Mouse (Mus musculus) layer of hippocampus, postnatal 25 days (tissue): ENCODE measurements at regions not wholly inside any gene's neighbourhood (a gene's known extent, or its start where the extent isn't known, plus 50 kb on each side); places are given as distances from the start of the nearest gene placed in this dataset.

ENCODE experiments used
- DNase-seq, 2 experiments: peaks; one replicate each; pipeline ENCODE4 v3.0.0; 2022; ENCODE audit warnings: mixed read lengths in 2 of 2, low spot score in 1 of 2; ENCODE audit errors: extremely low spot score in 1 of 2

DNA sequence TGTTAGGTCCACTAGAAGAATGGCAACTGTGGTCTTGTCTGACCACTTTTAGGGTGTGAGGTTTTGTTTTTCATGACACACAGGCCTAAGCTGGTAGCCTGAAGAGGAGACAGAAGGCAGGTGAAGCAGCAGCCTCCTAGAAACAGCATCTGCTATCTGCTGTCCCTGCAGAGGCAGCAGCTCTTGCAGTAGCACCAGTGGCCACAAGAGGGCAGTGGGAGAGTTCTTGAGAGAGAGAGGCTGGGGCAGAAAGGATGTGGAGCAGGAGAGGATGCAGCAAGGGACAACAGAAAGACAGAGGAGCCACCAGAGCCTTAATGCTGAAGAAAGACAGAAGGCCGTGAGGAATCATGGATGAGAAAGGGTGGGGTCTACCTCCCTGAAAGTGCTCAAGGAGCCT is 88.1 kb upstream of the Usp51 start:
- peak; percentile 62 to 88 for DNase-seq

DNA sequence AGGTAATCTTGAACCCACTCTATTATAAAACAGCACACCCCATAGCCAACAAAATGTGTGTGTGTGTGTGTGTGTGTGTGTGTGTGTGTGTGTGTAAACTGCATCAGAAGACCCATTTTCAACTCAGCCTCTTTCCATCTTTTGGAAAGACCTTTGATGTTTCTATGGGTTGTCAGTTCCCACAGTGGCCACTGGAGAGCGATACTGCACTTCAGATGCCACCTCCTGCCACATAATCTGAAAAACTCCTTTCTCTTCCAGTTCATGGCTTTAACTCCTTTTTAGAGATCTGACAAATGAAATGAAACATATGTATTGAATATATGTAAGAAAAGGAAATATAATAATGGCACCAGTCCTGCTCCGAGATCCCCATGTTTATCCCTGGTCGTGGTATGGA is 79.3 kb upstream of the Usp51 start:
- peak in 1 of 2 experiments; percentile 55 for DNase-seq

DNA sequence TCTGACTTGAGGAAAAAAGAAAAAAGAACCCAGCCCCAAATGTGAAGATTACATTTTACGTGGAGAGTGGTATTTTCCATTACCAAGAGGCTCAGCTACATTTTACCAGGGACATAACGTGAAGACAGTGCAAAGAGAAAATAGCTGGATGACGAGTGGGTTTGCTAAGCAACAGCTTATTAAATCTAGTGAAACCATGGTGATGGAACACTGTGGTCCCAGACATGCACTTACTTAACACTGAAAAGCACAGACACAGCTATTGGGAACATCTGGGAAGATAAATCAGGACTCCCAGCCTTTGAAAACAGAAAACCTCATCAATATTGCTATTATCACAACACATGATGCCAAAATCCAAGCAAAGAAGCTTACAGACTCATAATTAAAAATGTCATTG is 60.1 kb upstream of the Usp51 start:
- DNase-seq = no peak
